Mouse (Mus musculus) neural tube, embryonic 12.5 days (tissue): Measurements from ENCODE around the gene Larp6. TPM values are rescaled to one million over a fixed set of nuclear protein-coding genes. Genes with fewer than 3 reads are reported as not detected.

Experiments used
- ATAC-seq: fragments of 200-750 bp; cut with Nextera tagmentation; 2 replicates; pipeline ENCODE4 v1.8.0; 2017; ENCODE audit warnings: low read depth, mild to moderate bottlenecking, moderate TSS enrichment, moderate library complexity; ENCODE audit not compliant: low FRiP score
- H3K27ac ChIP-seq: fragments of 300-500 bp; sonication (generic); 2 replicates; pipeline ENCODE4 v1.5.1; 2016
- H3K27me3 ChIP-seq: fragments of 300-500 bp; sonication (generic); replicated peaks from 2 replicates; pipeline ENCODE4 v1.6.1; 2016; ENCODE audit warnings: mild to moderate bottlenecking
- H3K36me3 ChIP-seq: fragments of 300-500 bp; sonication (generic); 2 replicates; pipeline ENCODE4 v1.6.1; 2016; ENCODE audit warnings: mild to moderate bottlenecking
- H3K4me1 ChIP-seq: fragments of 300-500 bp; sonication (generic); 2 replicates; pipeline ENCODE4 v1.6.1; 2016
- H3K4me2 ChIP-seq: fragments of 300-500 bp; sonication (generic); replicated peaks from 2 replicates; pipeline ENCODE4 v1.6.1; 2016; ENCODE audit warnings: mild to moderate bottlenecking
- H3K4me3 ChIP-seq: fragments of 300-500 bp; sonication (generic); 2 replicates; pipeline ENCODE4 v1.5.1; 2016
- H3K9ac ChIP-seq: fragments of 300-500 bp; sonication (generic); 2 replicates; pipeline ENCODE4 v1.6.1; 2016; ENCODE audit warnings: mild to moderate bottlenecking
- H3K9me3 ChIP-seq: fragments of 300-500 bp; sonication (generic); 2 replicates; pipeline ENCODE4 v1.6.1; 2016; ENCODE audit warnings: mild to moderate bottlenecking
- WGBS: fragments of 180-500 bp; shearing (Covaris S2); methylation state at CpG from one replicate; pipeline ENCODE4 v1.1.7; 2016; 5-methylcytosine and 5-hydroxymethylcytosine counted together
- polyA plus RNA-seq: library from polyadenylated mRNA; unstranded; fragments of >200 nt; fragmentation: Nextera tagmentation; extraction: Ambion mirVana; gene quantifications from 2 replicates; pipeline ENCODE4 v1.2.1, GENCODE M21; 2016

The Larp6 gene
- polyA plus RNA-seq, 1 experiment from 2014 or later, result 6.0 TPM

GRCm38 (mm10) chr9:60692624-60693023 lies 20.2 kb upstream of the Larp6 start:
- no peak overlapping the region for H3K27ac ChIP-seq
- ATAC-seq, result no peak
- no peak overlapping the region for H3K9ac ChIP-seq
- 67% methylated on average over 4 of the region's 4 CpGs for WGBS
- H3K9me3 ChIP-seq, result no peaks in the 10 kb centered on the region
- 0 out of 2 replicates have a peak, but pooled peaks cover 4% of the 10 kb centered on the region for H3K4me1 ChIP-seq
- no peaks in the 10 kb centered on the region for H3K27me3 ChIP-seq
- H3K36me3 ChIP-seq, result no peaks in the 10 kb centered on the region
- no peak overlapping the region for H3K4me2 ChIP-seq
- H3K4me3 ChIP-seq, result no peak overlapping the region

GRCm38 (mm10) chr9:60693986-60694385 lies 18.8 kb upstream of the Larp6 start:
- WGBS, result 61% methylated on average over 2 of the region's 2 CpGs
- H3K27ac ChIP-seq, result no peak overlapping the region
- H3K36me3 ChIP-seq, result no peaks in the 10 kb centered on the region
- no peaks in the 10 kb centered on the region for H3K27me3 ChIP-seq
- H3K9ac ChIP-seq, result no peak overlapping the region
- H3K4me2 ChIP-seq, result no peak overlapping the region
- H3K4me1 ChIP-seq, result no peaks in the 10 kb centered on the region
- H3K9me3 ChIP-seq, result no peaks in the 10 kb centered on the region
- no peak for ATAC-seq
- H3K4me3 ChIP-seq, result no peak overlapping the region

GRCm38 (mm10) chr9:60696271-60696985 lies 16.4 kb upstream of the Larp6 start:
- WGBS, result 69% methylated on average over 6 of the region's 6 CpGs
- Histone ChIP-seq H3K4me3 (no peak overlapping the region), H3K4me1 (no peaks in the 10 kb centered on the region), H3K9ac (no peak overlapping the region), H3K9me3 (no peaks in the 10 kb centered on the region), H3K27ac (no peak overlapping the region), H3K27me3 (no peaks in the 10 kb centered on the region), H3K36me3 (no peaks in the 10 kb centered on the region), H3K4me2 (no peak overlapping the region)
- no peak for ATAC-seq

DNA sequence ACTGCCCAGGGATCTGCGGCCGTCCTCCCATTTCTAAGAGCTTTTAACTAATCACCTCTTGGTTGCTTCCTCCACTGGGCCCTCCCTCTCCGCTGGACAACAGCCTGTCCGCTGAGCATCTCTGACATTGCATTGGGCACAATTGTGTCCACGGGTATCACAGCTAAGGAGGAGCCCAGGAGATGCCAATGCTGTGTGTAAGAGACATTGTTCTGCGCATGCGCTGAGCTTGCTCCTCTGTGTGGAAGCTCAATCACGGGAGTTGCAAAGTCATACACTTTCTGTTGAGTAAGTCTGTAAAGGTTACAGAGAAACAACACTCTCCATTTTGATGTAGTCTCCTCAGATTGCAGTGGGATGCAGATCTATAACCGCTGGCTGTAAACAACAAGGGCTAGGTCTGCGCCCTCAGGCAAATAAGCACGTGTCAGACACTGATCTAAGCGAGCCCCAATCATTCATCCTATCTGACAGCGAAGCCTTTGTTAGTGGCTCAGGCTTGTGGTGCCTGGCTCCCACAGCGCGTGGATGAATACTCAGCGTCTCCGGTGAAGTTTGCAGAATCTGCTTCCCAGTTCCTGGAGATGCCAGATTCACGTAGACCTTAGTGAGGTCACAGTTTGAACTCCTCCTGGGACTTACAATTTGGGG lies 13.1 kb upstream of the Larp6 start:
- Histone ChIP-seq H3K9me3 (no peaks in the 10 kb centered on the region), H3K4me2 (no peak overlapping the region), H3K9ac (no peak overlapping the region), H3K36me3 (no peaks in the 10 kb centered on the region), H3K4me3 (no peak overlapping the region), H3K4me1 (no peaks in the 10 kb centered on the region), H3K27ac (no peak overlapping the region), H3K27me3 (no peaks in the 10 kb centered on the region)
- WGBS, result 56% methylated on average over 18 of the region's 18 CpGs
- ATAC-seq, result no peak

DNA sequence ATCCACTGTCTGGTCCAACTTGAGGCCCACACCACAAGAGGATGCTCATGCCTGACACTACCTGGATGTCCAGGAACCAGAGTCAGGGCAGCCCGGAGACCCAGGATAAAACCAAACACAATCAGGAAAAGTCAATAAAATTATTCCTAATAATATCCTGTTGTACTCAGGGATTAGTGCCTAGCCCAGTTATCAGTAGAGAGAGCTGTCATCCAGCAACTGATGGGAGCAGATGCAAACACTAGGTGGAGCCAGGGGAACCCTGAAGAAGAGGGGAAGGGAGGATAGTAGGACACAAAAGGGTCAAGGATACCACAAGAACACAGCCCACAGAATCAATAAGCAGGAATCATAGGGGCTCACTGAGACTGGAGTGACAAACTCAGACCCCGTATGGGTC lies 5.2 kb upstream of the Larp6 start:
- H3K36me3 ChIP-seq, result no peaks in the 10 kb centered on the region
- H3K9ac ChIP-seq, result no peak overlapping the region
- H3K9me3 ChIP-seq, result no peaks in the 10 kb centered on the region
- H3K27me3 ChIP-seq, result no peaks in the 10 kb centered on the region
- no peak for ATAC-seq
- 92% methylated on average over 2 of the region's 2 CpGs for WGBS
- H3K4me3 ChIP-seq, result no peak overlapping the region
- H3K4me1 ChIP-seq, result 0 out of 2 replicates have a peak, but pooled peaks cover 2% of the 10 kb centered on the region
- no peak overlapping the region for H3K4me2 ChIP-seq
- no peak overlapping the region for H3K27ac ChIP-seq

- 89% methylated on average over 5 of the region's 5 CpGs for WGBS
- Histone ChIP-seq H3K4me2 (no peak overlapping the region), H3K9ac (no peak overlapping the region), H3K36me3 (no peaks in the 10 kb centered on the region), H3K27me3 (no peaks in the 10 kb centered on the region; the same call in 1 of the 2 replicates), H3K27ac (no peak overlapping the region), H3K9me3 (no peaks in the 10 kb centered on the region), H3K4me3 (no peak overlapping the region), H3K4me1 (peaks cover 12% of the 10 kb centered on the region; the same call in 1 of the 2 replicates)
- no peak for ATAC-seq
These were observed 4.2 kb upstream of the Larp6 start for GRCm38 (mm10) chr9:60708606-60709005.

DNA sequence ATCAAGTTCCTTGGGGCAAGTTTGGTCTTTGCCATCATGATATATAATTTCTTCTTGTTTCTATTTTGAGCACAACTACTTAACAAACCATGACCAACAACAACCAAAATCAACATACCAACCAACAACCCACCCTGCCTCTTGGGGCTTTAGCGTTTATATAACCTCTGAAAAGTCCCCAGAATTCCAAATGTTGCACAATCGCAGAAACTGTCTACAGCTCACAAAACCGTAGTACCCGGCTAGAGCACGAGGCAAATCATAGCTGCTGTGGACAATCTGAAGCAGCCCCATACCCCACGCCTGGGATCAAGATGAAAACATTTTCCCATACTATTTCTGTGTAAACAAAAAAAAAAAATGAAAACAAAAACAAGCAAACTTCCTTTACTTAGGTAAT lies 3.1 kb upstream of the Larp6 start:
- WGBS, result 85% methylated on average over 6 of the region's 6 CpGs
- no peak for ATAC-seq
- H3K36me3 ChIP-seq, result no peaks in the 10 kb centered on the region
- H3K27me3 ChIP-seq, result peaks cover 6% of the 10 kb centered on the region
- no peak overlapping the region for H3K4me3 ChIP-seq
- H3K4me1 ChIP-seq, result peaks cover 14% of the 10 kb centered on the region; the same call in 1 of the 2 replicates
- no peaks in the 10 kb centered on the region for H3K9me3 ChIP-seq
- H3K9ac ChIP-seq, result no peak overlapping the region
- no peak overlapping the region for H3K4me2 ChIP-seq
- no peak overlapping the region for H3K27ac ChIP-seq

DNA sequence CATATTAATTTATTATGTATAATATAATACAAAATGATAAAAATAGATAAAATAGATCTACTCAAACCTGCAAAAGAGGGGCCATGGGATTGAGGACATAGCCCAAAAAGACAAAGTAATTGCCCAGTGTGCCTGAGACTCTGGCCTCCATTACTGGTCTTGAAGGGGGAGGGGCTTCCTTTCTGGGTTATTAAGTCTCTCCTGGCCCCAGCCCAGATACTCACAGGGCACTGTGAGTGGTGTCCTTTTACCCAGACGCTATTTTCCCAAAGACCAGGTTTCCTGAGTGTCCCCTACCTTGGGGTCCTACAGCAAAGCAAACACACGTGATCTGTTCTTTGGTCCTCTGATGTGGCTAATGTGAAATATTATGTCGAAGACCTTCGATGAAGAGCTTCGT lies 778 bp upstream of the Larp6 start:
- no peak for ATAC-seq
- H3K27me3 ChIP-seq, result peaks cover 11% of the 10 kb centered on the region
- no peak overlapping the region for H3K4me2 ChIP-seq
- H3K9ac ChIP-seq, result no peak overlapping the region
- H3K9me3 ChIP-seq, result no peaks in the 10 kb centered on the region
- no peaks in the 10 kb centered on the region for H3K36me3 ChIP-seq
- H3K4me3 ChIP-seq, result no peak overlapping the region
- WGBS, result 82% methylated on average over 5 of the region's 5 CpGs
- peaks cover 14% of the 10 kb centered on the region; the same call in 1 of the 2 replicates for H3K4me1 ChIP-seq
- no peak overlapping the region for H3K27ac ChIP-seq

GRCm38 (mm10) chr9:60713616-60714015 lies 827 bp downstream of the Larp6 start:
- Histone ChIP-seq H3K27me3 (peaks cover 11% of the 10 kb centered on the region), H3K4me3 (peak overlapping the region; percentile 57), H3K9me3 (no peaks in the 10 kb centered on the region), H3K36me3 (no peaks in the 10 kb centered on the region), H3K4me2 (peak overlapping the region; percentile 97), H3K9ac (peak overlapping the region; percentile 79; the same call in 1 of the 2 replicates), H3K27ac (no peak overlapping the region), H3K4me1 (peaks cover 14% of the 10 kb centered on the region; the same call in 1 of the 2 replicates)
- WGBS, result 30% methylated on average over 4 of the region's 4 CpGs
- ATAC-seq, result no peak

DNA sequence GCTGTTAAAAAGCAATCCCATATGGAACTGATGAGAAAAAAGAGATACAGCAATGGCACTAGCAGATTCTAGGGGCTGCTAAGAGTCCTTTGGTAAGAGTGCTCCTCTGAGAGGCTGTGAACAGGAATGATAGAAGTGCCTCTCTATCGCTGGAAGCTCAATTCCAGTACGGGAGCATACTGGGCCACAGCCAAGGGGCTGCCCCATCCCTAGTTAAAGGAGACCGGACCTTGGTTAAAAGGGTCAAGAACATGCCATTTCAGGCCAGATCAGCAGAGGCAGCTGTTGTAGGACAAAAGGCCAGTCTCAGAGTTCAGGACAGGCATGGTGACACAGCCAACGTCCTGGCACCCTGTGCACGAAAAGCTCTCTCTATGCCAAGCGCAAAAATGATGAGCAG lies 1.4 kb downstream of the Larp6 start:
- H3K9me3 ChIP-seq, result no peaks in the 10 kb centered on the region
- 82% methylated on average over 6 of the region's 6 CpGs for WGBS
- H3K4me3 ChIP-seq, result 0 out of 2 replicates have a peak overlapping the region, but pooled peaks have one; percentile 57
- H3K9ac ChIP-seq, result no peak overlapping the region
- peak overlapping the region; percentile 97; the same call in 1 of the 2 replicates for H3K4me2 ChIP-seq
- peaks cover 11% of the 10 kb centered on the region for H3K27me3 ChIP-seq
- H3K36me3 ChIP-seq, result no peaks in the 10 kb centered on the region
- peaks cover 14% of the 10 kb centered on the region; the same call in 1 of the 2 replicates for H3K4me1 ChIP-seq
- no peak for ATAC-seq
- H3K27ac ChIP-seq, result no peak overlapping the region

DNA sequence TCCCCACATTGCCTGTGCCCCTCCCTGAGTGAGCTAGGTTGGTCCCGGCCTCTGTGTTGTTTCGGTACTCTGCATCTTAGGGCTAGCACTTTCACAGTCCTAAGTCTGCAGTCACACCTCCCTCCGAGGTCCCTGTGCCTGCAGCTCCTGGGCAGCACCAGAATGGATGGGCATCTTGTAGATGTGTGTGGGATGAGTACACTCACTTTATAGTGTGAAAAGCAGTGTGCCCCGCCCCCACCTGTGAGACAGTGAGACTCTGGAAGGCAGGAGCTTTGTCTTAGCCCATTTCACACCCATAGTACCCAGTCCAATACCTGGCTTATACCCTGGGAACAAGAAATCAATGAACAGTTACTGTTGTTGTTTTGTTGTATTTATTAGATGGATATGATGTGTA lies 2.5 kb downstream of the Larp6 start:
- Histone ChIP-seq H3K27me3 (peaks cover 11% of the 10 kb centered on the region), H3K9ac (no peak overlapping the region), H3K4me2 (no peak overlapping the region), H3K4me3 (no peak overlapping the region), H3K4me1 (peaks cover 14% of the 10 kb centered on the region; the same call in 1 of the 2 replicates), H3K36me3 (no peaks in the 10 kb centered on the region), H3K9me3 (no peaks in the 10 kb centered on the region), H3K27ac (no peak overlapping the region)
- no peak for ATAC-seq
- 88% methylated on average over 4 of the region's 4 CpGs for WGBS

GRCm38 (mm10) chr9:60715828-60716227 lies 3.0 kb downstream of the Larp6 start:
- H3K9me3 ChIP-seq, result no peaks in the 10 kb centered on the region
- H3K27me3 ChIP-seq, result peaks cover 11% of the 10 kb centered on the region
- H3K36me3 ChIP-seq, result no peaks in the 10 kb centered on the region
- peaks cover 14% of the 10 kb centered on the region; the same call in 1 of the 2 replicates for H3K4me1 ChIP-seq
- no peak overlapping the region for H3K9ac ChIP-seq
- no peak for ATAC-seq
- H3K4me2 ChIP-seq, result no peak overlapping the region
- no peak overlapping the region for H3K27ac ChIP-seq
- no peak overlapping the region for H3K4me3 ChIP-seq
- WGBS, result 62% methylated on average over 5 of the region's 5 CpGs
